Mouse (Mus musculus): ENCODE results near the gene Timd2.
"Not testable (repeated sequence)": the region's sequence is repeated elsewhere in the genome, so short reads cannot be mapped to it uniquely, and the experiment has no call there.

DNA sequence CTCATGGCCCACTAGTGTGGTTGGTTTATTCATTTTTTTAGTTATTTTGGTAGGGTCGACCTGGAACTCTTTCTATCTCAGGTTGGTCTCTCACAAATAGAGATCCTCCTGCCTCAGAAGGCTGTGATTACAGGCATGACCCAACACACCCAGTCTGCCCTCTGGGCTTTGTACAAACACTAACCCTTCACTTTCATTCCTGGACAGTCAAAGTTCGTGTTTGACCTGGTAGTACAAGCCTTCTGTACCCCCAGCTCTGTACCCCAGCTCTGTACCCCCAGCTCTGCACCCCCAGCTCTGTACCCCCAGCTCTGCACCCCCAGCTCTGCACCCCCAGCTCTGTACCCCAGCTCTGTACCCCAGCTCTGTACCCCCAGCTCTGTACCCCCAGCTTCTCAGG, 11.0 kb downstream of the Timd2 start:
- TF ChIP-seq CTCF (conservative IDR thresholded peaks at IDR 0.05; ENCODE audit: insufficient read depth, insufficient read length, low read depth, low read length); POLR2A (IDR thresholded peaks at IDR 0.05; ENCODE audit: low read depth, low read length): not testable (repeated sequence)

Measured in kidney, adult 2 months (tissue).